Mouse (Mus musculus): ENCODE measurements at regions not wholly inside any gene's neighbourhood (a gene's known extent, or its start where the extent isn't known, plus 50 kb on each side); places are given as distances from the start of the nearest gene placed in this dataset.

DNA sequence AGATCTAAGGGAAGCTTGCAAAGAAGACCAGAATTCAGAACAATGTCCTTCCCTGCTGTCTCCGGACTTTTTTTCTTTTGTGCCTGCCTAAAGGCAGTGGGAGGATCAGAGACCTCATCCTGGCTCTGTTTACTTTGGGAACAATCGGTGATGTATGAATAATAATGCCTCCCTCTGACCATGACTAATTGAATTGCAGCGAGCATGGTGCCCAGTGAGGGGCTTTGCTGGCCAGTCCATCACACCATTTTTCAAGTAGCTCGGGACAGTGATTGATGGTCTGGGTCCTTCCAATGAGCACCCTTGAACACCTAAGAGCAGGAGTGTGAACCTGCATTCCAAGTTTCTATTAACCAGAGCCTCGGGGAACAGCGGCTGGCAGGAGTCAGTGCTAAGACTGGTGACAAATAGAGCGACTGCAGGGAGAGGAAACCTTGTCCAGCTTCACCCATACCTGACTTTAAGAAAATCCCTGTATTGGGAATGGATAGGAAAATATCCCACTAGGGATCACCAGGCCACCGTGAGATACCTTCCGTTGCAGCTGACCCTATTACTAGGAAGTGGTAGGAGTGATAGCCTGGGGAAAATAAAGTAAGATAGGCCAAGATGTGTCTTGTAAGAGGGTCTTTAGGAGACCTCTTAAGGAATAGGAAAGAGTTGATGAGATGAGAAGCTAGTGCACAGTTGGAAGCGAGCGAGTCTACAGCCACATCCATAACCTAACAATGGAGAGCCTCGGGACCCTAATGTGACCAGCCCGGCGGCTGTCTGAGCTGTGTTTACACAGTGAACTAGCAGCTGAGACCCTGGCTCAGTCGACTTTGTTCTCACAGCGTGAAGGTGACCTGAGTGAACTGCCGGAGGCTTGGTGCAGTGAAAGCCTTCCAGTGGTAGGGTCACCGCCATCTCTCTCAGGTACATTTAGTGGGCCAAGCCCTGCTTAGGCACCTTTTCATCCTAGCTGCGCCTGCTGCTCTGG lies 140.7 kb downstream of the Foxa2 start:
- H3K4me1 ChIP-seq (ENCODE audit: insufficient read depth, low read depth, low read length), result no peaks in the 10 kb centered on the region

DNA sequence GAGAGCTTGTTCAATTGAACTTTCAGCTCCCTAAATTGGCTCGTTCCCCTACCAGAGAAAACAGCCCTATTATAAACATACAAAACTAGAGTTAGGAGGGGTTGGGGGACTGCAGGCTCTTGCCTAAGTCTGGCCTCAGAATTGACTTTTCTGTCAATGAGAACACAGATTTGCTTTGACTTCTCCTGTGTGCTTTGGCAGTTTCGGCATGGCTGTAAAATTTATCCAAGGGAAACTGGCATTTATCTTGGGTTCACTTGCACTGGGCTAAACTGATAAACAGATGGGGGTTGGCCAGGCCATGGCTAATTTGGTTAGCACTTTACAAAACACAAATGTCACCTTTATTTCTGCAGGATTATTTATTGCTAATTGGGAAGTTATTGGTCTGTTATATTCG lies 141.7 kb downstream of the Foxa2 start:
- Histone ChIP-seq H3K27ac (ENCODE audit: low read length) (no peak overlapping the region), H3K4me2 (replicated peaks; ENCODE audit: low read depth, low read length) (no peak overlapping the region), H3K4me3 (ENCODE audit: low read depth, low read length) (no peak overlapping the region), H3K9me3 (ENCODE audit: low read length) (no peaks in the 10 kb centered on the region), H3K4me1 (ENCODE audit: insufficient read depth, low read depth, low read length) (no peaks in the 10 kb centered on the region), H3K9ac (replicated peaks; ENCODE audit: low read depth) (no peak overlapping the region), H3K27me3 (replicated peaks; ENCODE audit: insufficient read depth, low read length) (no peaks in the 10 kb centered on the region), H3K36me3 (ENCODE audit: insufficient read depth, low read length) (no peaks in the 10 kb centered on the region)
- DNase-seq (ENCODE audit: low spot score), result no peak
- ATAC-seq, result no peak
- TF ChIP-seq EP300 (IDR thresholded peaks at IDR 0.05) (no peak), CTCF (IDR thresholded peaks at IDR 0.05) (no peak)
- 39% methylated on average over 3 of the region's 3 CpGs for WGBS

More for the DNA sequence above, 140.7 kb downstream of the Foxa2 start:
- Histone ChIP-seq H3K4me2 (replicated peaks; ENCODE audit: low read depth, low read length) (no peak overlapping the region), H3K9me3 (ENCODE audit: low read length) (no peaks in the 10 kb centered on the region), H3K9ac (replicated peaks; ENCODE audit: low read depth) (no peak overlapping the region), H3K27me3 (replicated peaks; ENCODE audit: insufficient read depth, low read length) (no peaks in the 10 kb centered on the region), H3K4me3 (ENCODE audit: low read depth, low read length) (no peak overlapping the region), H3K36me3 (ENCODE audit: insufficient read depth, low read length) (no peaks in the 10 kb centered on the region), H3K27ac (ENCODE audit: low read length) (no peak overlapping the region)
- DNase-seq (ENCODE audit: low spot score), result no peak
- WGBS, result 20% methylated on average over 19 of the region's 19 CpGs
- no peak for ATAC-seq
- TF ChIP-seq EP300 (IDR thresholded peaks at IDR 0.05), result no peak
- no peak for TF ChIP-seq CTCF (IDR thresholded peaks at IDR 0.05)

DNA sequence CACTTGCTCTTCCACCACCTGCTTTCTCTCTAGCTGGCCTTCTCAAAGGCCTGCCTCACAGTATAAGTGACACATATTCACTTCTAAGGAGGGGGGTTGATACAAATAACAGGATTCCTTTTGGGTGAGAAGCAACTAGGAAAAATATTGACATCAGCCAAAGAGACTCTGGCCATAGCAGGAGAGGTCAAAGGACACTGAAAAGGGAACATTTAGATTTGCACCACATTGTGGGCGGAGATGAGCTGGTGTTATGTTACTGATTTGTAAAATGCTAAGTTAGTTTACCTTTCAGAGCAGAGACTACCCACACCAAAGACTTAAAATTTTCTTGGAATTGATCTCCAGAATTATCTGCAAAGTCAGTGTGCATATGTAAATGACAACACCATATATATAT lies 147.5 kb downstream of the Foxa2 start:
- no peak for DNase-seq (ENCODE audit: low spot score)
- no peak overlapping the region for H3K27ac ChIP-seq (ENCODE audit: low read length)
- H3K36me3 ChIP-seq (ENCODE audit: insufficient read depth, low read length), result no peaks in the 10 kb centered on the region
- no peak overlapping the region for H3K9ac ChIP-seq (replicated peaks; ENCODE audit: low read depth)
- no peaks in the 10 kb centered on the region for H3K9me3 ChIP-seq (ENCODE audit: low read length)
- TF ChIP-seq CTCF (IDR thresholded peaks at IDR 0.05) (no peak), EP300 (IDR thresholded peaks at IDR 0.05) (no peak)
- no peak overlapping the region for H3K4me3 ChIP-seq (ENCODE audit: low read depth, low read length)
- 74% methylated on average over 1 of the region's 1 CpGs for WGBS
- H3K4me2 ChIP-seq (replicated peaks; ENCODE audit: low read depth, low read length), result no peak overlapping the region
- no peaks in the 10 kb centered on the region for H3K4me1 ChIP-seq (ENCODE audit: insufficient read depth, low read depth, low read length)
- H3K27me3 ChIP-seq (replicated peaks; ENCODE audit: insufficient read depth, low read length), result no peaks in the 10 kb centered on the region
- no peak for ATAC-seq

DNA sequence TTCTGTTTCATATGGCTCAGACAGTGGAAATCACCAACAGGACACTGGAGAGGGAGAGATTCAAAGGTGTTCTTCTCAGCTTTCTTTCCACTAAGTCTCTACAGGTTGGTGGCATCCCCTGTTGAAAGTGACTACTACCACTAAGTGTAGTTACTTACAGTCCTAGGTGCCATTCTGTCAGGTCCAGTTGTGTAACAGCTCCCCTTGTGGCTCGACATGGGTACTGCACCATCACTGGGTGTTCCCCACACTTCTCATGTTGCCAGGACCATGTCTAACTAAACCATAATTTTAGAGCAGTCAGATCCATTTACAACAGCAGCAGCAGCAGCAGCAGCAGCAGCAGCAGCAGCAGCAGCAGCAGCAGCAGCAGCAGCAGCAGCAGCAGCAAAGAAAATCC lies 151.1 kb downstream of the Foxa2 start:
- 0% methylated on average over 1 of the region's 1 CpGs for WGBS
- ATAC-seq, result peak; percentile 47; the same call in 1 of the 2 replicates
- DNase-seq (ENCODE audit: low spot score), result peak; percentile 72

DNA sequence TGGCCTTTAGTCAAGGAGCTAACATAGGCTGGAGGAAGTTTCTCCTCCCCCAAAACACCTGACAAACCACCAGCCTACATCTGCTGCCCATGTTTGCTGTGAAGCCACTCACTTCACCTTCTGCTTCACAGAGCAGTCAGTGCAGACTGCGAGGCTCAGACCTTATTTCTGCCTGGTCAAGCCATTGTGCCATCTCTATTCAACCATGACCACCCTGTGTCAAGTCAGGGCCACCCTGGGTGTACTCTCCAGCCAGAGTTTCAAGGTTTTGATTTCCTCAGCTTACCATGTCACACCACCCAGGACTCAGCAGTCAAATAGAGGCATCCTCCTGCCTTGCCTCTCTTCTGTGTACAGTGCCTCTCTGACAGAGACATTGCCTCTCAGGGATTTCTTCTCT lies 152.6 kb downstream of the Foxa2 start:
- no peak for ATAC-seq
- H3K27ac ChIP-seq (ENCODE audit: low read length), result no peak overlapping the region

More for the DNA sequence above, 151.1 kb downstream of the Foxa2 start:
- no peak for TF ChIP-seq EP300 (IDR thresholded peaks at IDR 0.05)
- TF ChIP-seq CTCF (IDR thresholded peaks at IDR 0.05), result peak; percentile 90
- no peaks in the 10 kb centered on the region for H3K4me1 ChIP-seq (ENCODE audit: insufficient read depth, low read depth, low read length)
- no peak overlapping the region for H3K4me2 ChIP-seq (replicated peaks; ENCODE audit: low read depth, low read length)
- no peak overlapping the region for H3K4me3 ChIP-seq (ENCODE audit: low read depth, low read length)
- no peaks in the 10 kb centered on the region for H3K36me3 ChIP-seq (ENCODE audit: insufficient read depth, low read length)
- H3K27ac ChIP-seq (ENCODE audit: low read length), result no peak overlapping the region
- H3K9me3 ChIP-seq (ENCODE audit: low read length), result no peaks in the 10 kb centered on the region
- H3K27me3 ChIP-seq (replicated peaks; ENCODE audit: insufficient read depth, low read length), result no peaks in the 10 kb centered on the region
- H3K9ac ChIP-seq (replicated peaks; ENCODE audit: low read depth), result no peak overlapping the region

DNA sequence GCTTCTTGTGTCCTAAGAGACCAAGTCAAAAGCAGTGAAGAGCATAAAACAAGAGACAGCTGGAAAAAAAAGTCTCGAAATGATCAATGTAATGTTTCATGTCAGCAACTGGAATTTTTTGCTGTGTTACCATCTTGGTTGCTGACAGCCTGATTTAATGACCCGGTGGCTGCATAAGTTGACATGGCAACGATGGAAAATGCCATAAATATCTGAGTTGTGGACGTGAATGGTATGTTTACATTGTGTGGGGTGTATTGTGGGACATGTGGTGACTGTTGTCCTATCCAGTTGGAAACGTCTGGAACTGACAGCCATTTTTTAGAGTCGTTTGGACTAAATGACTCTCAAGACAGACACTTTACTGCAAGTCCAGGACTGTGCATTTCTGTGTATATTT lies 160.6 kb downstream of the Foxa2 start:
- Histone ChIP-seq H3K4me1 (ENCODE audit: insufficient read depth, low read depth, low read length) (no peaks in the 10 kb centered on the region), H3K27me3 (replicated peaks; ENCODE audit: insufficient read depth, low read length) (no peaks in the 10 kb centered on the region), H3K9ac (replicated peaks; ENCODE audit: low read depth) (no peak overlapping the region), H3K9me3 (ENCODE audit: low read length) (no peaks in the 10 kb centered on the region), H3K27ac (ENCODE audit: low read length) (no peak overlapping the region), H3K4me3 (ENCODE audit: low read depth, low read length) (no peak overlapping the region), H3K4me2 (replicated peaks; ENCODE audit: low read depth, low read length) (no peak overlapping the region), H3K36me3 (ENCODE audit: insufficient read depth, low read length) (no peaks in the 10 kb centered on the region)
- DNase-seq (ENCODE audit: low spot score) (no peak), ATAC-seq (no peak)
- TF ChIP-seq EP300 (IDR thresholded peaks at IDR 0.05) (no peak), CTCF (IDR thresholded peaks at IDR 0.05) (no peak)
- 25% methylated on average over 6 of the region's 6 CpGs for WGBS

More for the DNA sequence above, 152.6 kb downstream of the Foxa2 start:
- no peak for TF ChIP-seq CTCF (IDR thresholded peaks at IDR 0.05)
- no peak for TF ChIP-seq EP300 (IDR thresholded peaks at IDR 0.05)
- no peaks in the 10 kb centered on the region for H3K4me1 ChIP-seq (ENCODE audit: insufficient read depth, low read depth, low read length)
- DNase-seq (ENCODE audit: low spot score), result no peak
- H3K9me3 ChIP-seq (ENCODE audit: low read length), result no peaks in the 10 kb centered on the region
- 70% methylated on average over 1 of the region's 1 CpGs for WGBS
- H3K27me3 ChIP-seq (replicated peaks; ENCODE audit: insufficient read depth, low read length), result no peaks in the 10 kb centered on the region
- no peaks in the 10 kb centered on the region for H3K36me3 ChIP-seq (ENCODE audit: insufficient read depth, low read length)
- H3K9ac ChIP-seq (replicated peaks; ENCODE audit: low read depth), result no peak overlapping the region
- H3K4me2 ChIP-seq (replicated peaks; ENCODE audit: low read depth, low read length), result no peak overlapping the region
- H3K4me3 ChIP-seq (ENCODE audit: low read depth, low read length), result no peak overlapping the region
